Mouse (Mus musculus): ENCODE measurements around the gene Amy2a3. TPM values are rescaled to one million over a fixed set of nuclear protein-coding genes. Genes with fewer than 3 reads are reported as not detected.
A peak's percentile ranks its signal among the peaks of the same experiment; 100 is the strongest.
"Not testable (repeated sequence)": the region's sequence is repeated elsewhere in the genome, so short reads cannot be mapped to it uniquely, and the experiment has no call there.

Gene Amy2a3
- polyA plus RNA-seq (2015; fragmentation: Nextera tagmentation; extraction: Ambion mirVana), result 674 and 990 TPM in 2 replicates

DNA sequence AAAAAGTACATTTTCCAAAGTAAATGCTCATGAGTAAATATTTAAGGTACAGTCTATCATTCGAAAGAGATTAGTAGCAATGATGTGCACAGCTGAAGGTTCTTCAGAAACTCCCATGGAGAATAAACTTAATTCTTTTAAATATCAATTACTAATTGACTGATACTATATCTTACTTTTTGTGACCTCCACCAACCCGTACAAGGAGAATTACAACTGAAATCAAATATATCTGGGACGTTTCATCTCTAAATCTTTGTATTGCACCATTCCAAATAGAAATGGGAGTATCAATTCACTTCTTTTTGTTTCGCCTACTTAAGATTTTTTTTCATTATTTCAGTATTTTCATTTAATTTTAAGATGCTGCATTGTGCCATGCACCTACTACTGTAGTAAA, at the start of gene Amy2a3:
Amy2a3 (minus strand) TSS at position 101 of the 400 bp plus-strand sequence.
- H3K4me1 ChIP-seq; H3K4me3 ChIP-seq (replicated peaks); H3K9me3 ChIP-seq; H3K4me2 ChIP-seq; ATAC-seq (ENCODE audit: insufficient read depth, low FRiP score, low read depth); H3K27ac ChIP-seq; H3K9ac ChIP-seq; H3K36me3 ChIP-seq; H3K27me3 ChIP-seq (replicated peaks): not testable (repeated sequence)
- no CpG with 5 or more reads among the region's 4 CpGs for WGBS

DNA sequence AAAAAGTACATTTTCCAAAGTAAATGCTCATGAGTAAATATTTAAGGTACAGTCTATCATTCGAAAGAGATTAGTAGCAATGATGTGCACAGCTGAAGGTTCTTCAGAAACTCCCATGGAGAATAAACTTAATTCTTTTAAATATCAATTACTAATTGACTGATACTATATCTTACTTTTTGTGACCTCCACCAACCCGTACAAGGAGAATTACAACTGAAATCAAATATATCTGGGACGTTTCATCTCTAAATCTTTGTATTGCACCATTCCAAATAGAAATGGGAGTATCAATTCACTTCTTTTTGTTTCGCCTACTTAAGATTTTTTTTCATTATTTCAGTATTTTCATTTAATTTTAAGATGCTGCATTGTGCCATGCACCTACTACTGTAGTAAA, 32.7 kb upstream of the Amy2a3 start, which contains the start of gene Amy2a2:
Amy2a2 (minus strand) TSS at position 101 of the 400 bp plus-strand sequence.
- H3K4me3 ChIP-seq (replicated peaks); H3K27ac ChIP-seq; H3K9ac ChIP-seq; H3K27me3 ChIP-seq (replicated peaks); H3K4me1 ChIP-seq; ATAC-seq (ENCODE audit: insufficient read depth, low FRiP score, low read depth); H3K9me3 ChIP-seq; H3K36me3 ChIP-seq; H3K4me2 ChIP-seq: not testable (repeated sequence)
- WGBS, result no CpG with 5 or more reads among the region's 4 CpGs

DNA sequence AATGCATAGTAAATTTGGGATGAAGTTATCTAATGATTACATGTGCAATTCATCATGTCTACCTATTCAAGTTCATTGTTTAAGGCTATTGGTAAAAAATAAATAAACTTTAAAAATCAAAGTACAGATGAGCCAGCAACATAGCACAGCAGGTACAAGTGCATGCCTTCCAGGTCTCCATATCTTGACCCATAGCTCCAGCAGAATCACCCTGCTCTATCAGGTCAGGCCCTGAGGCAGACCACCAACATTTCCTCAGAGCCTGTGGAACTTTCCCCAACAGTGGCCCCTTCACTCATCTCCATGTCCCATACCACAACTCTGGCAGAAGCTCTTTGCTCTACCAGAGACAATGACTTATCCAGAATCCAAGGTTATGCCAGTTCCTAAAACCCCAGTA, 21.6 kb upstream of the Amy2a3 start:
- not testable (repeated sequence) for H3K4me2 ChIP-seq; H3K9ac ChIP-seq; H3K4me3 ChIP-seq (replicated peaks); H3K36me3 ChIP-seq; H3K4me1 ChIP-seq; ATAC-seq (ENCODE audit: insufficient read depth, low FRiP score, low read depth); H3K9me3 ChIP-seq; H3K27me3 ChIP-seq (replicated peaks); H3K27ac ChIP-seq

DNA sequence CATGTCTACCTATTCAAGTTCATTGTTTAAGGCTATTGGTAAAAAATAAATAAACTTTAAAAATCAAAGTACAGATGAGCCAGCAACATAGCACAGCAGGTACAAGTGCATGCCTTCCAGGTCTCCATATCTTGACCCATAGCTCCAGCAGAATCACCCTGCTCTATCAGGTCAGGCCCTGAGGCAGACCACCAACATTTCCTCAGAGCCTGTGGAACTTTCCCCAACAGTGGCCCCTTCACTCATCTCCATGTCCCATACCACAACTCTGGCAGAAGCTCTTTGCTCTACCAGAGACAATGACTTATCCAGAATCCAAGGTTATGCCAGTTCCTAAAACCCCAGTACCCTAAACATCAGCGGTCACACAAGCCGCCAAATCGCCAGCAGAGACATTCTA, 10.9 kb downstream of the Amy2a3 start:
- not testable (repeated sequence) for H3K9me3 ChIP-seq; H3K4me1 ChIP-seq; H3K4me3 ChIP-seq (replicated peaks); H3K4me2 ChIP-seq; H3K36me3 ChIP-seq; H3K9ac ChIP-seq; H3K27ac ChIP-seq; H3K27me3 ChIP-seq (replicated peaks)
- ATAC-seq (ENCODE audit: insufficient read depth, low FRiP score, low read depth), result peak; percentile 53; the same call in 1 of the 2 replicates
- no CpG with 5 or more reads among the region's 3 CpGs for WGBS

DNA sequence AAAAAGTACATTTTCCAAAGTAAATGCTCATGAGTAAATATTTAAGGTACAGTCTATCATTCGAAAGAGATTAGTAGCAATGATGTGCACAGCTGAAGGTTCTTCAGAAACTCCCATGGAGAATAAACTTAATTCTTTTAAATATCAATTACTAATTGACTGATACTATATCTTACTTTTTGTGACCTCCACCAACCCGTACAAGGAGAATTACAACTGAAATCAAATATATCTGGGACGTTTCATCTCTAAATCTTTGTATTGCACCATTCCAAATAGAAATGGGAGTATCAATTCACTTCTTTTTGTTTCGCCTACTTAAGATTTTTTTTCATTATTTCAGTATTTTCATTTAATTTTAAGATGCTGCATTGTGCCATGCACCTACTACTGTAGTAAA, 32.5 kb downstream of the Amy2a3 start, which contains the start of gene Amy2a4:
Amy2a4 (minus strand) TSS at position 101 of the 400 bp plus-strand sequence.
- not testable (repeated sequence) for H3K9ac ChIP-seq; H3K9me3 ChIP-seq; H3K27ac ChIP-seq; H3K4me2 ChIP-seq; ATAC-seq (ENCODE audit: insufficient read depth, low FRiP score, low read depth); H3K36me3 ChIP-seq; H3K4me3 ChIP-seq (replicated peaks); H3K27me3 ChIP-seq (replicated peaks); H3K4me1 ChIP-seq
- WGBS, result no CpG with 5 or more reads among the region's 4 CpGs

DNA sequence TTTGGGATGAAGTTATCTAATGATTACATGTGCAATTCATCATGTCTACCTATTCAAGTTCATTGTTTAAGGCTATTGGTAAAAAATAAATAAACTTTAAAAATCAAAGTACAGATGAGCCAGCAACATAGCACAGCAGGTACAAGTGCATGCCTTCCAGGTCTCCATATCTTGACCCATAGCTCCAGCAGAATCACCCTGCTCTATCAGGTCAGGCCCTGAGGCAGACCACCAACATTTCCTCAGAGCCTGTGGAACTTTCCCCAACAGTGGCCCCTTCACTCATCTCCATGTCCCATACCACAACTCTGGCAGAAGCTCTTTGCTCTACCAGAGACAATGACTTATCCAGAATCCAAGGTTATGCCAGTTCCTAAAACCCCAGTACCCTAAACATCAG, 43.6 kb downstream of the Amy2a3 start:
- peak; percentile 66; the same call in 1 of the 2 replicates for ATAC-seq (ENCODE audit: insufficient read depth, low FRiP score, low read depth)
- not testable (repeated sequence) for H3K9me3 ChIP-seq; H3K4me3 ChIP-seq (replicated peaks); H3K4me2 ChIP-seq; H3K36me3 ChIP-seq; H3K27me3 ChIP-seq (replicated peaks); H3K9ac ChIP-seq; H3K27ac ChIP-seq; H3K4me1 ChIP-seq

DNA sequence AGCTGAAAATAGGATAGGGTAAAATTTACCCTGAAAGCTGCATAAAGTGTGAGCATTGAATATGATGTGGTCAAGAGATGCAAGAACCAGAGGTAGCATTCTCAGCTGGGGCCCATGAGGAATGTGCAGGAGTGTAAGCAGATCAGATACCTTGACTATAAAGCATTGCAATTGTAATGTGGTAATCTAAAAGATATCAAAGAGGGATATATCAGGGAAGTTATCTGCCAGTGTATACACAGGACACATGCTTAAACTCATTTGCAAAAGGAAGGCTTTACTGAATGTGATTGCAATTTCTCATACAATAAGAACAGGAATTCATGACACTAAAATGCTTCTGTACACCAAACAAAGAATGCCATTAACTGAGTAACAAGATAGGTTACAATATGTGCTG, 44.3 kb downstream of the Amy2a3 start:
- H3K9me3 ChIP-seq; H3K4me3 ChIP-seq (replicated peaks); H3K27me3 ChIP-seq (replicated peaks); H3K4me1 ChIP-seq; H3K27ac ChIP-seq; H3K36me3 ChIP-seq; H3K4me2 ChIP-seq; H3K9ac ChIP-seq: not testable (repeated sequence)
- 0 out of 2 replicates have a peak, but pooled peaks have one; percentile 50 for ATAC-seq (ENCODE audit: insufficient read depth, low FRiP score, low read depth)

Other genes with a start within 250 kb of the Amy2a3 start
- 330 and 360 TPM in 2 replicates for gene Amy2a5, start 65.2 kb downstream of the Amy2a3 start, polyA plus RNA-seq (2015; fragmentation: Nextera tagmentation; extraction: Ambion mirVana)
- 674 and 990 TPM in 2 replicates for gene Amy2a4, start 32.6 kb downstream of the Amy2a3 start, polyA plus RNA-seq (2015; fragmentation: Nextera tagmentation; extraction: Ambion mirVana)
- gene Amy2a2, start 32.6 kb upstream of the Amy2a3 start, polyA plus RNA-seq (2015; fragmentation: Nextera tagmentation; extraction: Ambion mirVana), result 674 and 990 TPM in 2 replicates
- 3,476 and 4,812 TPM in 2 replicates for gene Amy2a1, start 208.4 kb upstream of the Amy2a3 start, polyA plus RNA-seq (2015; fragmentation: Nextera tagmentation; extraction: Ambion mirVana)

Data from stomach, embryonic 15.5 days (tissue).